Mouse (Mus musculus) cerebellum, adult 2 months (tissue): ENCODE data around the gene Arl9.

Experiments used
- CTCF ChIP-seq: fragments of 200-500 bp; IDR thresholded peaks from 2 replicates; pipeline ENCODE4 v1.5.1; 2011; ENCODE audit warnings: low read depth, mild to moderate bottlenecking, control low read depth, low read length, moderate library complexity, borderline replicate concordance; ENCODE audit not compliant: insufficient read depth
- POLR2A ChIP-seq: fragments of 200-500 bp; IDR thresholded peaks from 2 replicates; pipeline ENCODE4 v1.6.1; 2011; ENCODE audit warnings: low read length, control low read depth, borderline replicate concordance; ENCODE audit not compliant: insufficient read depth

DNA sequence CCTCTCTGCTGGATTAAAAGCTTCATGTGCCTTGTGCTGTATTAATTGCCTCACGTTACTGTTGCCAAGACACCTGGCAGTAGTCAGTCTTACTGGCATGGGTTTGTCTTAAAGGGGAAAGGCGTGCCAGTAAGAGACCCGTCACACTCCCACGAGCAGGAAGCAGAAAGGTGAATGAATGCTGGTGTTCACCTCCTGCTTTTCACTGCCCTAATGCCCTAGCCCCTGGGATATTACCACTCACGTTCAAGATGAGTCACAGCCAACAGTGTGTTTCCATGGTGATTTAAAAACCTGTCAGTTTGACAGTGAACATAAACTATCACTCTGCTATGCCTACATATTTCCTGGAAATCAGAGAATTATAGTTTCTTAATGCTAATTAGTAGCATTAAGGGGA lies 34.6 kb upstream of the Arl9 start:
- TF ChIP-seq POLR2A (no peak), CTCF (no peak)
